Mouse (Mus musculus) thymus, adult 2 months (tissue): Measurements from ENCODE around the gene Fsd1.

Experiments used
- CTCF ChIP-seq: fragments of 200-500 bp; IDR thresholded peaks from 2 replicates; pipeline ENCODE4 v1.5.1; 2012; ENCODE audit warnings: mild to moderate bottlenecking, control low read depth, low read length, moderate library complexity, borderline replicate concordance; ENCODE audit not compliant: control insufficient read depth, poor library complexity, insufficient read depth; ENCODE audit errors: extremely low read depth
- POLR2A ChIP-seq: fragments of 200-500 bp; IDR thresholded peaks from 2 replicates; pipeline ENCODE4 v1.6.1; 2012; ENCODE audit warnings: mild to moderate bottlenecking, low read length, control low read depth, moderate library complexity; ENCODE audit not compliant: control insufficient read depth, poor library complexity, insufficient read depth; ENCODE audit errors: extremely low read depth

DNA sequence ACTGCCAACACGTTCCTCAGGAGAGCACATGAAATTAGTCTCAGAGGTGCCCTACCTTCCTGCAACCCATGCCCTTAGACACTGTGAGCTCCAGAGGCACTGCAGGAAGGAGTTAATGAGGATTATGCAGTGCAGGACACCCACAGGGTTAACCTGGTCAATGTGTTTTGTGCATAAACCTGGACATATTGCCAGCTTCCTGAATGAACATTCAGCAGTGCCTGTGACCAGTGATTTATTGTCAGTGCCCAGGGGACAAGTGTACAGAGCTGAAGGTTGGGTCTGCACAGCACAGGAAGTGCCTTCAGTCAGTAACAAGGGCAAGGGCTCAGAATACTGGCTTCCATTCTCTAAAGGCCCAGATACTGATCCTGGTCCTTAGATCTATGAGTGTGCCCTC lies 40.6 kb downstream of the Fsd1 start:
- no peak for TF ChIP-seq CTCF
- TF ChIP-seq POLR2A: no peak
